Mouse (Mus musculus): ENCODE results near the gene Capn7. TPM values are rescaled to one million over a fixed set of nuclear protein-coding genes. Genes with fewer than 3 reads are reported as not detected.

Gene Capn7
- polyA plus RNA-seq, 1 experiment from 2014 or later: 41.9 TPM

DNA sequence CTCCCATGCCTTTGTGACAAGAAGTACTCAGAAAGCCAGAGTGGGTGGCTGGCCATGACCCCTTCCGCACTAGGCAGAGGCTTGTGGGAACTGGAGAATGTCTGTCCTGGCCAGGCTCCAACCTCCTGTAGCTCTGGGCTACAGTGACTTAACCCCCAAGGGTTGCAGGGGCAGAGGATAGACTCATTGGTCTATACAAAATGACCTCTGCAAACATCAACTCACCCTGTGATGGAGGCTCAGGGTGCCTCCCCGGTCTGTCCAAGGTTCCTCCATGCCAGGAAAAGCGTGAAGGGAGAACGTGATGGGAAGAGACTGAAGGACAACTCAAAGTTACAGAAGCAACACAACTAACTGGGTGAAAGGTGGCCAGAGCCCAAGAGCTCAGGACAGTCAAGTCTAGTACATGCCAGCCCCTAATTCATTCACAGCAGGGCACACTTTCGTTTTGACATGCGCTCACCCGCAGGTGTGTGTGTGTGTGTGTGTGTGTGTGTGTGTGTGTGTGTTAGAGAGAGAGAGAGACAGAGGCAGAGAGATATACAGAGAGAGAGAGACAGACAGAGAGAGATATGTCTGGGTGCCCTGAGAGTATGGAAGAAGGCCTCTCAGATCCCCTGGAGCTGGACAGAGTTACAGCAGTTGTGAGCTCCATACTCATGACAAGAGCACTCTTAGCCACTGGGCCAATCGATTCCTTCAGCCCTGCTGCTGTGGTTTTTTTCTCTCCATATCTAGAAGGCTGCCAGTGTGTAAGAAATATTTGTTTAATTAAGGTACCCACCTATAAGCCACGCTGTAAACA is 61.6 kb downstream of the Capn7 start:
- Histone ChIP-seq H3K36me3 (ENCODE audit: control insufficient read depth, insufficient read depth) (no peaks in the 10 kb centered on the region), H3K9ac (ENCODE audit: low read length) (peak overlapping the region; percentile 25; the same call in 1 of the 2 replicates), H3K4me1 (ENCODE audit: control insufficient read depth, insufficient read depth, low read length) (peaks cover 59% of the 10 kb centered on the region), H3K4me3 (ENCODE audit: low read length) (no peak overlapping the region), H3K4me2 (ENCODE audit: low read depth, low read length) (peak overlapping the region; percentile 11), H3K27ac (ENCODE audit: low read length) (peak overlapping the region; percentile 79), H3K9me3 (replicated peaks; ENCODE audit: control insufficient read depth, low read length) (peaks cover 5% of the 10 kb centered on the region; the same call in 1 of the 2 replicates), H3K27me3 (ENCODE audit: control insufficient read depth, insufficient read depth, low read length) (no peaks in the 10 kb centered on the region)
- ATAC-seq (replicated peaks; ENCODE audit: extremely low read depth, insufficient read depth, low FRiP score): peak; percentile 63
- WGBS: 61% methylated on average over 9 of the region's 9 CpGs

DNA sequence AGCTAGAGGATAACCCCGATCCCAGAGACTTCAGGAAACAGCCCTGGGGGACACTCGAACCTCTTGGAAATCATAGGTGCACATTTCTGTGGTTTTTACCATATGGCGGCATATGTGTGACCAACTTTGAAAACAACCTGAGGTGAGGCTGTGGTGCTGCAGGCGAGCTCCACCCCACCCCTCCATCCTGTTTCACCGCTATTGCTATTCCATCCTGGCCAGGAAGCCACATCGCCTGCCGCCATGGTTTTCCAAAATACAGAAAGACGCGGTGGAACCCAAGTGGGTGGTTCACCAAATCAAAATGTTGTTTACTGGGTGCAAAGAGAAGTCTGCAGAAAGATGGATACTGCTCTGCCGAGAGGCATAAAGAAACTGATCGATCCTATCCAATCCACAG is 62.4 kb downstream of the Capn7 start:
- H3K36me3 ChIP-seq (ENCODE audit: control insufficient read depth, insufficient read depth): no peaks in the 10 kb centered on the region
- no peak for ATAC-seq (replicated peaks; ENCODE audit: extremely low read depth, insufficient read depth, low FRiP score)
- H3K4me3 ChIP-seq (ENCODE audit: low read length): no peak overlapping the region
- H3K4me2 ChIP-seq (ENCODE audit: low read depth, low read length): no peak overlapping the region
- no peaks in the 10 kb centered on the region for H3K27me3 ChIP-seq (ENCODE audit: control insufficient read depth, insufficient read depth, low read length)
- 89% methylated on average over 11 of the region's 11 CpGs for WGBS
- no peak overlapping the region for H3K27ac ChIP-seq (ENCODE audit: low read length)
- no peak overlapping the region for H3K9ac ChIP-seq (ENCODE audit: low read length)
- peaks cover 5% of the 10 kb centered on the region; the same call in 1 of the 2 replicates for H3K9me3 ChIP-seq (replicated peaks; ENCODE audit: control insufficient read depth, low read length)
- H3K4me1 ChIP-seq (ENCODE audit: control insufficient read depth, insufficient read depth, low read length): peaks cover 59% of the 10 kb centered on the region

DNA sequence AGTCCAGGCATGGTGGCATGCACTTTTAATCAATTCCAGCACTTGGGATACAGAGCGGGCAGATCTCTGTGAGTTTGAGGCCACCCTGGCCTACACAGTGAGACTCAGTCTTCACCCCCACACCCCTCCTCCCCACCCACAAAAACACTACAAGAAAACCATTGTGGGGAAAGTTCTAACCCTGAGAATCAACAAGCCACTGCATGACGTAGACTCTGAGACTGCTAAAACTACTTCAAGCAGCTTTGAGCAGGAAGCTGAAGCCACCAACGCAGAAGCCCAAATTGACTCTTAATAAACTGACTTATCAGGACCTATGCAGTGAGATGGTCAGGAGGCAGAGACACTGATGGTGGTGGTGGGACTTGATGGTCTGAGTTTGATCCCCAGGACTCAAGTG is 62.8 kb downstream of the Capn7 start:
- Histone ChIP-seq H3K27ac (ENCODE audit: low read length) (no peak overlapping the region), H3K9me3 (replicated peaks; ENCODE audit: control insufficient read depth, low read length) (peaks cover 5% of the 10 kb centered on the region; the same call in 1 of the 2 replicates), H3K27me3 (ENCODE audit: control insufficient read depth, insufficient read depth, low read length) (no peaks in the 10 kb centered on the region), H3K36me3 (ENCODE audit: control insufficient read depth, insufficient read depth) (no peaks in the 10 kb centered on the region), H3K4me2 (ENCODE audit: low read depth, low read length) (no peak overlapping the region), H3K4me3 (ENCODE audit: low read length) (no peak overlapping the region), H3K4me1 (ENCODE audit: control insufficient read depth, insufficient read depth, low read length) (peaks cover 59% of the 10 kb centered on the region), H3K9ac (ENCODE audit: low read length) (no peak overlapping the region)
- 84% methylated on average over 3 of the region's 3 CpGs for WGBS
- ATAC-seq (replicated peaks; ENCODE audit: extremely low read depth, insufficient read depth, low FRiP score): no peak

DNA sequence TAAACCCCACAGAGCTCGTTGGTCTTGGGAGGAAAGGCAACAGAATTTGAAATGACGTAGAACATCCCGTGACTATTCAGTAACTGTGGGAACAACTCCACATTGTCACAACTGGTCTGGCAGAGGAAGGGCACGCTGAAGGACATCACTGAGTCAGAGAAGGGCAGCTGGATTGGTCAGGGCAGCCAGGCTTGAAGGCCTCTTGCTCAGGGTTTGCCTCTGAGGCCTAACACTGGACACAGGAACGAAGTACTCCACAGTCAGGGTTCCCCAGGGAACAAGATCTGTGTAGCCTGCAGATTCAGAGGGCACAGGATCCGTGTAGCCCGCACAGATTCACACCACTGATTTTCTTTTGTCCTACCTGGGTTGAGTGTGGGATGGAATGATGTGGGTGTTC is 63.8 kb downstream of the Capn7 start:
- ATAC-seq (replicated peaks; ENCODE audit: extremely low read depth, insufficient read depth, low FRiP score): no peak
- Histone ChIP-seq H3K4me2 (ENCODE audit: low read depth, low read length) (no peak overlapping the region), H3K4me1 (ENCODE audit: control insufficient read depth, insufficient read depth, low read length) (peaks cover 65% of the 10 kb centered on the region), H3K9ac (ENCODE audit: low read length) (peak overlapping the region; percentile 26; the same call in 1 of the 2 replicates), H3K27me3 (ENCODE audit: control insufficient read depth, insufficient read depth, low read length) (no peaks in the 10 kb centered on the region), H3K4me3 (ENCODE audit: low read length) (no peak overlapping the region), H3K36me3 (ENCODE audit: control insufficient read depth, insufficient read depth) (no peaks in the 10 kb centered on the region), H3K9me3 (replicated peaks; ENCODE audit: control insufficient read depth, low read length) (peaks cover 3% of the 10 kb centered on the region; the same call in 1 of the 2 replicates), H3K27ac (ENCODE audit: low read length) (0 out of 2 replicates have a peak overlapping the region, but pooled peaks have one; percentile 24)
- WGBS: 73% methylated on average over 7 of the region's 7 CpGs

DNA sequence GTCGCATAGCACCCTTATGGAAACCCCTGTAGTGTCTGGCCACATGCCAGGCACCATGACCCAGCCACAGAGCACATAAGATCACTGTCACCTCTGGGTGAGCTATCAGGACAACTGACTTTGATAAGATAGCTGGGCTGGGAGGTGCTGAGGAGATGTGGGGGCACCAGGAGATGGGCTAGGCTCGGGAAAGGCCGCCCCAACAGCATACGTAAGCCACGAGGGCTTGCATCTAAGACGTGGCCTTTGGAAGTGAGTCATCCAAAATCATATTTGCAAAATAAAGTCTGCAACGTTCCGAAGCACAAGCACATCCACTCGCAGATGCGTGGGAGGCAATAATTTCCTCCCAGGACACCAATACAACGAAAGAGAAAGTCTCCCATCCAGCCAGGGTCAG is 64.5 kb downstream of the Capn7 start:
- 52% methylated on average over 11 of the region's 11 CpGs for WGBS
- Histone ChIP-seq H3K4me1 (ENCODE audit: control insufficient read depth, insufficient read depth, low read length) (peaks cover 66% of the 10 kb centered on the region), H3K4me3 (ENCODE audit: low read length) (no peak overlapping the region), H3K9ac (ENCODE audit: low read length) (peak overlapping the region; percentile 13; the same call in 1 of the 2 replicates), H3K27ac (ENCODE audit: low read length) (peak overlapping the region; percentile 41), H3K36me3 (ENCODE audit: control insufficient read depth, insufficient read depth) (no peaks in the 10 kb centered on the region), H3K27me3 (ENCODE audit: control insufficient read depth, insufficient read depth, low read length) (no peaks in the 10 kb centered on the region), H3K9me3 (replicated peaks; ENCODE audit: control insufficient read depth, low read length) (no peaks in the 10 kb centered on the region), H3K4me2 (ENCODE audit: low read depth, low read length) (no peak overlapping the region)
- no peak for ATAC-seq (replicated peaks; ENCODE audit: extremely low read depth, insufficient read depth, low FRiP score)

DNA sequence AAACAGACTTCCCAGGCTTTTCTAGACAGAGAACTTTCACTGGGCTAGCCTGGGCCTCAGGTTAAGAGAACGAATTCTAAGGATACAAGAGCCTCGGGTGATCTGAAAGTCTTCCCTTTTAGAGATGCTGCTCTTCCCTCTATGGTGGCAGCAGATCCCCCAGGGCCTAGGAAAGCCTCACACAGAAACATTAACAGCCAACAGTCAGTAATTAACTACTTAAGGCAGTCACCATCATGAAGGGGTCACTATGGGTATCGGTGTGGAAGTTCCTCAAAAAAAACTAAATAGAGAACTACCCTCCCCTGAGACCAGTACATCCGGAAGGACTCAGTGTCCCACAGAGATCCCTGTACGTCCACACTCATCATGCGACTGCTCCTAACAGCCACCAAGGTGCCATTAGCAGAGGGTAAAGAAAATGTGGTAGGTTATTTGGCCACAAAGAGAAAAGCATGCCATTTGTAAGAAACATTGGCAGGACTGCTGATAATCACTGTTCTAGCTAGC is 65.5 kb downstream of the Capn7 start:
- Histone ChIP-seq H3K27me3 (ENCODE audit: control insufficient read depth, insufficient read depth, low read length) (no peaks in the 10 kb centered on the region), H3K4me1 (ENCODE audit: control insufficient read depth, insufficient read depth, low read length) (peaks cover 76% of the 10 kb centered on the region), H3K27ac (ENCODE audit: low read length) (peak overlapping the region; percentile 29; the same call in 1 of the 2 replicates), H3K9ac (ENCODE audit: low read length) (no peak overlapping the region; the same call in 1 of the 2 replicates), H3K36me3 (ENCODE audit: control insufficient read depth, insufficient read depth) (no peaks in the 10 kb centered on the region), H3K4me3 (ENCODE audit: low read length) (no peak overlapping the region), H3K9me3 (replicated peaks; ENCODE audit: control insufficient read depth, low read length) (no peaks in the 10 kb centered on the region), H3K4me2 (ENCODE audit: low read depth, low read length) (no peak overlapping the region)
- 81% methylated on average over 6 of the region's 6 CpGs for WGBS
- ATAC-seq (replicated peaks; ENCODE audit: extremely low read depth, insufficient read depth, low FRiP score): no peak

DNA sequence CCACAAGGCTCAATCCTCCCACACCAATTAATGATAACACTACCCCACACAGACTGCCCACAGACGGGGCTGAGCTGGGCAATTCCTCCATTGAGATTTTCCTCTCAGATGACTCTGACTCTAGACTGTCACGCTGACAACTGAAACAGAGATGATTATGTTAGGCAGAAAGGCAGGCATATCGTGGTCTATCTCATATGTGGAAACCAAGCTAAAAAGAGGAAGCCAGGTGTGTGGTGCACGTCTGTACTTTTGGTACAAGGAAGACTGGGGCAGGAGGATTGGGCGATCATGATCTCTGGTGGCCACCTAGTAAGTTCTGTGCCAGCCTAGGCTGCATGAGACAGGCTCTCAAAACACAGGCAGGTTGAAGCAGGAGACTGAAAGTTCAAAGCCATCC is 66.3 kb downstream of the Capn7 start:
- no peaks in the 10 kb centered on the region for H3K36me3 ChIP-seq (ENCODE audit: control insufficient read depth, insufficient read depth)
- no peaks in the 10 kb centered on the region for H3K27me3 ChIP-seq (ENCODE audit: control insufficient read depth, insufficient read depth, low read length)
- peak overlapping the region; percentile 27; the same call in 1 of the 2 replicates for H3K9ac ChIP-seq (ENCODE audit: low read length)
- WGBS: 61% methylated on average over 5 of the region's 5 CpGs
- H3K4me2 ChIP-seq (ENCODE audit: low read depth, low read length): no peak overlapping the region
- peak overlapping the region; percentile 29; the same call in 1 of the 2 replicates for H3K27ac ChIP-seq (ENCODE audit: low read length)
- ATAC-seq (replicated peaks; ENCODE audit: extremely low read depth, insufficient read depth, low FRiP score): no peak
- no peak overlapping the region for H3K4me3 ChIP-seq (ENCODE audit: low read length)
- H3K9me3 ChIP-seq (replicated peaks; ENCODE audit: control insufficient read depth, low read length): no peaks in the 10 kb centered on the region
- peaks cover 77% of the 10 kb centered on the region for H3K4me1 ChIP-seq (ENCODE audit: control insufficient read depth, insufficient read depth, low read length)

DNA sequence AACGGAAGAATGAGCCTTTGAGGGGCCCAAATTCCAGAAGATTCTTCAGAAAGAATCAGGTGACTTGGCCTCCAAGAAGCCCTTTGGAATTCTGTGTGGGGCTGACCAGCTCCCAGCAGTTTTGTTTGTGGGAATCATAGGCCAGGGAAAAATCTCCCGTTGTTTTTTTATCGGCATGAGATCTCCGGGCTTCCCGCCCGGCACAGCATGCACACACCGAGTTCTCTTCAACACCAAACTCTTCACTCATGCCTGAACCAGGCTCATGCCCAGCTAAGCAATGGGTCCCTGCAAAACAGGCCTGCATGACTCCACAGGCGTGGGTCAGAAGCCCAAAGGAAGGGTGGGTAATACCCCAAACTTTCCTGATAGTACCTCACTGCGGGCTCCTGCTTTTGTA is 67.1 kb downstream of the Capn7 start:
- Histone ChIP-seq H3K27me3 (ENCODE audit: control insufficient read depth, insufficient read depth, low read length) (no peaks in the 10 kb centered on the region), H3K27ac (ENCODE audit: low read length) (peak overlapping the region; percentile 64), H3K4me3 (ENCODE audit: low read length) (no peak overlapping the region), H3K36me3 (ENCODE audit: control insufficient read depth, insufficient read depth) (no peaks in the 10 kb centered on the region), H3K4me2 (ENCODE audit: low read depth, low read length) (peak overlapping the region; percentile 44; the same call in 1 of the 2 replicates), H3K9me3 (replicated peaks; ENCODE audit: control insufficient read depth, low read length) (no peaks in the 10 kb centered on the region), H3K9ac (ENCODE audit: low read length) (no peak overlapping the region; the same call in 1 of the 2 replicates), H3K4me1 (ENCODE audit: control insufficient read depth, insufficient read depth, low read length) (peaks cover 79% of the 10 kb centered on the region)
- ATAC-seq (replicated peaks; ENCODE audit: extremely low read depth, insufficient read depth, low FRiP score): no peak
- 28% methylated on average over 9 of the region's 9 CpGs for WGBS

DNA sequence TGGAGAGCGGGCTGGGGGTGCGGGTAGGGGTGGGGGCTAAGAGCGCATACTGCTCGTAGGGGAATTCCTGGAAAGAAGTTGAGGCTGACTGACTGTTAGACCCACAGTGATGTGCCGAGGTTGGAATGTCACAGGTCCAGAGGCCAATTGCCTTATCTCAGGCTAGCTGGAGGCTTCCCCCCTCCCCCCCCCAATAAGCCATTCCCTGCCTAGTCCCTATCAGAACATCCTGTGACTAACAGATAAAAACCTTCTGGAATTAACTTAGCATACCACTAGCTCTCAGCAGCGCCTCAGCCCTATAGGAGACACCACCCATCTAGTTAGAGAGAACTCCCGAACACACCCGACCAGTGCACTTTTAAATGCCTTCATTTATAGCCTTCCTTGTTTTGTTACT is 67.6 kb downstream of the Capn7 start:
- H3K27me3 ChIP-seq (ENCODE audit: control insufficient read depth, insufficient read depth, low read length): no peaks in the 10 kb centered on the region
- peak; percentile 69 for ATAC-seq (replicated peaks; ENCODE audit: extremely low read depth, insufficient read depth, low FRiP score)
- peak overlapping the region; percentile 44; the same call in 1 of the 2 replicates for H3K4me2 ChIP-seq (ENCODE audit: low read depth, low read length)
- peaks cover 83% of the 10 kb centered on the region for H3K4me1 ChIP-seq (ENCODE audit: control insufficient read depth, insufficient read depth, low read length)
- peak overlapping the region; percentile 47 for H3K9ac ChIP-seq (ENCODE audit: low read length)
- peak overlapping the region; percentile 84 for H3K27ac ChIP-seq (ENCODE audit: low read length)
- H3K36me3 ChIP-seq (ENCODE audit: control insufficient read depth, insufficient read depth): no peaks in the 10 kb centered on the region
- no peaks in the 10 kb centered on the region for H3K9me3 ChIP-seq (replicated peaks; ENCODE audit: control insufficient read depth, low read length)
- WGBS: 19% methylated on average over 8 of the region's 8 CpGs
- no peak overlapping the region for H3K4me3 ChIP-seq (ENCODE audit: low read length)
